Mouse (Mus musculus) embryonic facial prominence, embryonic 12.5 days (tissue): ENCODE data around the gene Camk1d. TPM values are rescaled to one million over a fixed set of nuclear protein-coding genes. Genes with fewer than 3 reads are reported as not detected.

Experiments used
- ATAC-seq: fragments of 200-750 bp; cut with Nextera tagmentation; 2 replicates; pipeline ENCODE4 v1.8.0; 2017; ENCODE audit not compliant: insufficient number of reproducible peaks, insufficient read depth, low FRiP score, low TSS enrichment
- H3K27ac ChIP-seq: fragments of 300-500 bp; sonication (generic); 2 replicates; pipeline ENCODE4 v1.5.1; 2016; ENCODE audit warnings: mild to moderate bottlenecking
- H3K27me3 ChIP-seq: fragments of 300-500 bp; sonication (generic); 2 replicates; pipeline ENCODE4 v1.6.1; 2016; ENCODE audit warnings: mild to moderate bottlenecking, moderate library complexity
- H3K36me3 ChIP-seq: fragments of 300-500 bp; sonication (generic); 2 replicates; pipeline ENCODE4 v1.6.1; 2016; ENCODE audit warnings: mild to moderate bottlenecking
- H3K4me1 ChIP-seq: fragments of 300-500 bp; sonication (generic); 2 replicates; pipeline ENCODE4 v1.6.1; 2016
- H3K4me2 ChIP-seq: fragments of 300-500 bp; sonication (generic); replicated peaks from 2 replicates; pipeline ENCODE4 v1.6.1; 2016; ENCODE audit warnings: mild to moderate bottlenecking, moderate library complexity
- H3K4me3 ChIP-seq: fragments of 300-500 bp; sonication (generic); 2 replicates; pipeline ENCODE4 v1.5.1; 2016; ENCODE audit warnings: mild to moderate bottlenecking
- H3K9ac ChIP-seq: fragments of 300-500 bp; sonication (generic); 2 replicates; pipeline ENCODE4 v1.6.1; 2016; ENCODE audit warnings: mild to moderate bottlenecking, moderate library complexity
- H3K9me3 ChIP-seq: fragments of 300-500 bp; sonication (generic); 2 replicates; pipeline ENCODE4 v1.6.1; 2016; ENCODE audit warnings: mild to moderate bottlenecking, moderate library complexity
- WGBS: fragments of 180-500 bp; shearing (Covaris S2); methylation state at CpG from one replicate; pipeline ENCODE4 v1.1.7; 2016; 5-methylcytosine and 5-hydroxymethylcytosine counted together
- polyA plus RNA-seq: library from polyadenylated mRNA; unstranded; fragments of >200 nt; fragmentation: Nextera tagmentation; extraction: Ambion mirVana; gene quantifications from 2 replicates; pipeline ENCODE4 v1.2.1, GENCODE M21; 2016

Gene Camk1d
- polyA plus RNA-seq, 1 experiment from 2014 or later, result 3.4 TPM

DNA sequence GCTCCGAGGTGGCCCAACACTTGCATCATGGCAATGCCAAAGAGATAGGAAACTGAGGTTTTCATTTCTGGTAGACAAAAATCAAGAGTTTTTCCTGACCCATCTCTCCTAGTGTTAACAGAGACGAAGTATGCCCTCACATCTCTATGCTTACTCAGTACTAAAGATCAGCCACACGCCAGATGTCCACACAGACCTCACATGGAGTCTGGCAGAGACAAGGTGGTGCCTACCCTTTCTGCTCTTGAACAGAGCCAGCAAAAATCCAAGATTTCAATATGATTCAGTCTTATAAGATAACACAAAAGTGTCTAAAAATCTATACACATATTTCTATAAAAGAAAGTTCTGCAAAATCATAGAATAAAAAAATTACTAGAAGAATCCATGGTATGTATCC, 227.0 kb downstream of the Camk1d start:
- no peaks in the 10 kb centered on the region for H3K9me3 ChIP-seq
- no peak overlapping the region for H3K4me3 ChIP-seq
- no peaks in the 10 kb centered on the region for H3K27me3 ChIP-seq
- no peaks in the 10 kb centered on the region for H3K36me3 ChIP-seq
- no peak overlapping the region for H3K9ac ChIP-seq
- no peak for ATAC-seq
- H3K4me1 ChIP-seq, result no peaks in the 10 kb centered on the region
- no peak overlapping the region for H3K27ac ChIP-seq
- H3K4me2 ChIP-seq, result no peak overlapping the region
- WGBS, result 83% methylated on average over 3 of the region's 3 CpGs

- ATAC-seq, result no peak
- H3K36me3 ChIP-seq, result no peaks in the 10 kb centered on the region
- WGBS, result 86% methylated on average over 7 of the region's 7 CpGs
- H3K4me3 ChIP-seq, result no peak overlapping the region
- H3K4me2 ChIP-seq, result no peak overlapping the region
- no peak overlapping the region for H3K27ac ChIP-seq
- H3K9me3 ChIP-seq, result no peaks in the 10 kb centered on the region
- H3K27me3 ChIP-seq, result no peaks in the 10 kb centered on the region
- no peak overlapping the region for H3K9ac ChIP-seq
- H3K4me1 ChIP-seq, result no peaks in the 10 kb centered on the region
These were observed 227.7 kb downstream of the Camk1d start for GRCm38 (mm10) chr2:5486663-5487062.

- ATAC-seq, result no peak
- Histone ChIP-seq H3K27ac (no peak overlapping the region), H3K4me1 (no peaks in the 10 kb centered on the region), H3K9me3 (no peaks in the 10 kb centered on the region), H3K4me3 (no peak overlapping the region), H3K36me3 (no peaks in the 10 kb centered on the region), H3K4me2 (no peak overlapping the region), H3K27me3 (no peaks in the 10 kb centered on the region), H3K9ac (no peak overlapping the region)
- 87% methylated on average over 6 of the region's 6 CpGs for WGBS
These were observed 228.5 kb downstream of the Camk1d start for GRCm38 (mm10) chr2:5485786-5486185.

DNA sequence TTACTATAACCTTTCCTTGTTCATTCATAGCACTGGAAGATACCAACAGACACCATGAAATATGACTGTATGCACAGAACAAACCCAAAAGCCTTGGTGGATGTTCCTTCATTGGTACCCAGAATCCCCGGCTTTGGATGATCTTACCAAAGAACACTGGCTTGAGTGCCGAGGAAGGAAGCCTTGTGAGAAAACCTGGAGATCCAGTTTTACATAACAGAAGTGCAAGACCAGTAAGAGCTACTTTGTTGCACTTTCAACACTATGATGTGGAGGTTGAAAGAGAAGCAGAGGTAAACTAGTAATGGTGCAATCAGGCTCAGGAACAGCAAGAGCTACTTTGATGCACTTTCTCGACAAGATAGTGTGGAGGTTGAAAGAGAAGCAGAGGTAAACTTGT, 234.4 kb downstream of the Camk1d start:
- no peak for ATAC-seq
- Histone ChIP-seq H3K27me3 (no peaks in the 10 kb centered on the region), H3K9ac (no peak overlapping the region), H3K4me3 (no peak overlapping the region), H3K4me1 (no peaks in the 10 kb centered on the region), H3K36me3 (no peaks in the 10 kb centered on the region), H3K9me3 (no peaks in the 10 kb centered on the region), H3K4me2 (no peak overlapping the region), H3K27ac (no peak overlapping the region)
- 86% methylated on average over 3 of the region's 3 CpGs for WGBS

DNA sequence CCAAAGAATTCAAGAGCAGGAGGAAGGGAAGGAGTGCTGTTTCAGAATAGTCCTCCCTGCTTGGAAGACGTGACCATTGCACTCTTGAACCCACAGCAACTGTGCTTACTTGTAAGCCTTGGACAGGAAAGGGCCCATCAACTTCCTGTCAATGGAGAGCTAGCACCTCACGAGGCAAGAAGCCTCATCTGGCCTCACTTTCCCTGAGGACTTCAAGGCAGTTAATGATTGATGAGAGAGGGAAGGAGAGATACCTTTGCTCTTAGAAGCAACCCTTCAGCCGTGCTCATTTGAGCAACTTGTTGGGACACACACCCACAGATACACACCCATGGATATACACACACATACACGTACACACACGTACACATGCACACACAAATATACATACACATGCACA, 235.6 kb downstream of the Camk1d start:
- H3K4me1 ChIP-seq, result no peaks in the 10 kb centered on the region
- ATAC-seq, result no peak

DNA sequence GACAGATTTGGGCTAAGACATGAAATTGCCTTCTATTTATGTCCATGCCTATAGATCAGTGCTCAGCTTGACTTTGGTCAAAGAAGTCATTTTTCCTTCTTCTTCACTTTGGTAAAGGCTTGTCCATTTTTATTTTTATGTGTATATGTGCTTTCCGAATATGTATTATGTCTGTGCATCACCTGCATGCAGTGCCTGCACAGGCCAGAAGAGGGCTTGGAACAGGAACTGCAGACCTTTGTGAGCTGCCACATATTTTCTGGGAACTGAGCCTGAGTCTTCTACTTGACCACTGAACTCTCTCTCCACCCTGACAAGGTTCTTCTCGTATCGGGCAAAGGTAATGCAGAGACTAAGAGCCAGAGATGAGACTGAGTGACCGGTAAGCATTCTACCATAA, 236.1 kb downstream of the Camk1d start:
- H3K4me1 ChIP-seq, result 0 out of 2 replicates have a peak, but pooled peaks cover 2% of the 10 kb centered on the region
- WGBS, result 96% methylated on average over 4 of the region's 4 CpGs
- H3K27me3 ChIP-seq, result no peaks in the 10 kb centered on the region
- no peaks in the 10 kb centered on the region for H3K9me3 ChIP-seq
- no peaks in the 10 kb centered on the region for H3K36me3 ChIP-seq
- no peak overlapping the region for H3K4me2 ChIP-seq
- H3K27ac ChIP-seq, result no peak overlapping the region
- ATAC-seq, result no peak
- H3K9ac ChIP-seq, result no peak overlapping the region
- no peak overlapping the region for H3K4me3 ChIP-seq

More for the DNA sequence above, 235.6 kb downstream of the Camk1d start:
- H3K4me2 ChIP-seq, result no peak overlapping the region
- H3K36me3 ChIP-seq, result no peaks in the 10 kb centered on the region
- no peak overlapping the region for H3K4me3 ChIP-seq
- no peaks in the 10 kb centered on the region for H3K9me3 ChIP-seq
- H3K27ac ChIP-seq, result no peak overlapping the region
- H3K9ac ChIP-seq, result no peak overlapping the region
- no peaks in the 10 kb centered on the region for H3K27me3 ChIP-seq
- WGBS, result 83% methylated on average over 5 of the region's 5 CpGs

DNA sequence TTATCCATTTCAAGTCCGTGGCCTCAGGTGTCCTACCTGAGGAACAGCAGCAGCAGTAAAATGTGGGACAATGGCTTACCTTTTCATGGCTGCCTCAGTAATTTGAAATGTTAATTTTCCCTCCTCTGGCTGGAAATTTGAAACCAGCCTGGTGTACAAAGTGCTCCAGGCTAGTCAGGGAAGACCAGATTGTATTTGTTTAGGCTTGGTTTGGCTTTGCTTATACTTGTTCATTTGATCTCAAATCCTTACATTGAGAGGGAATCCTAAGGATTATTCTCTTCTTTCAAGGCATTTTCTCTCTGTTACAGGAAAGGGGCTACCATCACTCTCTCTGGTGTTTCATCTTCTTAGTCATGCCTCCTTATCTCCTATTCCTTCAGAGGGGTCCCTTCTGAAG, 236.8 kb downstream of the Camk1d start:
- Histone ChIP-seq H3K4me3 (no peak overlapping the region), H3K27me3 (no peaks in the 10 kb centered on the region), H3K9ac (no peak overlapping the region), H3K36me3 (no peaks in the 10 kb centered on the region), H3K4me2 (no peak overlapping the region), H3K4me1 (0 out of 2 replicates have a peak, but pooled peaks cover 3% of the 10 kb centered on the region), H3K27ac (no peak overlapping the region), H3K9me3 (no peaks in the 10 kb centered on the region)
- WGBS, result 68% methylated on average over 1 of the region's 1 CpGs
- ATAC-seq, result no peak

- H3K4me3 ChIP-seq, result no peak overlapping the region
- 79% methylated on average over 4 of the region's 4 CpGs for WGBS
These were observed 244.9 kb downstream of the Camk1d start for GRCm38 (mm10) chr2:5469366-5469941.

GRCm38 (mm10) chr2:5467537-5467936, 246.8 kb downstream of the Camk1d start:
- 46% methylated on average over 2 of the region's 2 CpGs for WGBS
- Histone ChIP-seq H3K9me3 (no peaks in the 10 kb centered on the region), H3K4me3 (no peak overlapping the region), H3K36me3 (no peaks in the 10 kb centered on the region), H3K27me3 (no peaks in the 10 kb centered on the region), H3K4me1 (0 out of 2 replicates have a peak, but pooled peaks cover 6% of the 10 kb centered on the region), H3K27ac (no peak overlapping the region), H3K4me2 (no peak overlapping the region), H3K9ac (no peak overlapping the region)
- ATAC-seq, result no peak

More at GRCm38 (mm10) chr2:5469366-5469941, 244.9 kb downstream of the Camk1d start:
- ATAC-seq, result no peak
- no peak overlapping the region for H3K27ac ChIP-seq
- no peaks in the 10 kb centered on the region for H3K27me3 ChIP-seq
- no peaks in the 10 kb centered on the region for H3K9me3 ChIP-seq
- H3K4me2 ChIP-seq, result no peak overlapping the region
- H3K4me1 ChIP-seq, result 0 out of 2 replicates have a peak, but pooled peaks cover 8% of the 10 kb centered on the region
- no peaks in the 10 kb centered on the region for H3K36me3 ChIP-seq
- no peak overlapping the region for H3K9ac ChIP-seq

DNA sequence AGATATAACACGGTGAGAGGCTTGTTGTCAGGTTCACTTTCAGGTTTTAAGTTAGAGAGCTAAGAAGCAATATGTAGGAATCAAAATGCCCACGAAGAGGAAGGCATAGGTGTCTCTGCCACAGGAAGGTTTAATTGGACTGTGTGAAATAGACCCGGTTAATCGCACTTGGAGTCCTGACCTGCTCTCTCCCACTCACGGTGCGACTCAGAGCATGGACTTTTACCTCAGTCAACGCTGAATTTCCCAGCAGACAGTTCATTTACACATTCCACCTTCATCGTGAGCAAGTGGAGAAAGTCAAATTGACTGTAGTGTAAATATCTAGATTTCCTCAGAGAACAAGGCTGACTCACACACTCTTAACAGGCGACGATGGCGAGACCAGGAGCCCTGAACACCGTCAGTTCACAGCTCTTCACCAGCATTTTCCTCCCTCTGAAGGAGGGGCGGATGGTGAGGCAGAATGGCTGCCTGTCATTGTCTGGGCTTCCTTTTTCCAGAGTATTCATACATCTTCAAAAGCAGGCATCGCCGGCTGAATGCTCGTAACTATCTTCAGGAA, 255.6 kb downstream of the Camk1d start:
- H3K4me3 ChIP-seq, result no peak overlapping the region
- H3K36me3 ChIP-seq, result no peaks in the 10 kb centered on the region
- no peak overlapping the region for H3K9ac ChIP-seq
- no peak for ATAC-seq
- H3K27me3 ChIP-seq, result no peaks in the 10 kb centered on the region
- H3K9me3 ChIP-seq, result no peaks in the 10 kb centered on the region
- H3K4me2 ChIP-seq, result no peak overlapping the region
- WGBS, result 78% methylated on average over 16 of the region's 16 CpGs
- H3K4me1 ChIP-seq, result 0 out of 2 replicates have a peak, but pooled peaks cover 4% of the 10 kb centered on the region
- no peak overlapping the region for H3K27ac ChIP-seq

- no peaks in the 10 kb centered on the region for H3K9me3 ChIP-seq
- H3K4me1 ChIP-seq, result 0 out of 2 replicates have a peak, but pooled peaks cover 4% of the 10 kb centered on the region
- no peak overlapping the region for H3K9ac ChIP-seq
- no peak overlapping the region; the same call in 1 of the 2 replicates for H3K27ac ChIP-seq
- no peak overlapping the region for H3K4me2 ChIP-seq
- no peak overlapping the region for H3K4me3 ChIP-seq
- no peaks in the 10 kb centered on the region for H3K36me3 ChIP-seq
- no peak for ATAC-seq
- no peaks in the 10 kb centered on the region for H3K27me3 ChIP-seq
- WGBS, result 86% methylated on average over 5 of the region's 5 CpGs
These were observed 256.2 kb downstream of the Camk1d start for GRCm38 (mm10) chr2:5458075-5458494.

GRCm38 (mm10) chr2:5456108-5456507, 258.2 kb downstream of the Camk1d start:
- 57% methylated on average over 1 of the region's 2 CpGs for WGBS
- no peaks in the 10 kb centered on the region for H3K27me3 ChIP-seq
- H3K9ac ChIP-seq, result no peak overlapping the region
- no peak overlapping the region for H3K4me3 ChIP-seq
- no peak overlapping the region for H3K4me2 ChIP-seq
- H3K4me1 ChIP-seq, result 0 out of 2 replicates have a peak, but pooled peaks cover 4% of the 10 kb centered on the region
- no peaks in the 10 kb centered on the region for H3K36me3 ChIP-seq
- ATAC-seq, result no peak
- no peaks in the 10 kb centered on the region for H3K9me3 ChIP-seq
- no peak overlapping the region for H3K27ac ChIP-seq
